Mouse (Mus musculus) hindbrain, embryonic 11.5 days (tissue): Measurements from ENCODE around the gene Fgfbp3. TPM values are rescaled to one million over a fixed set of nuclear protein-coding genes. Genes with fewer than 3 reads are reported as not detected.
A peak's percentile ranks its signal among the peaks of the same experiment; 100 is the strongest.

Experiments used
- ATAC-seq: fragments of 200-750 bp; cut with Nextera tagmentation; 2 replicates; pipeline ENCODE4 v1.8.0; 2017; ENCODE audit warnings: mild to moderate bottlenecking, moderate TSS enrichment, moderate library complexity; ENCODE audit not compliant: low FRiP score
- DNase-seq: peaks from one replicate; pipeline ENCODE4 v3.0.0-alpha.2; 2015; ENCODE audit warnings: low spot score
- H3K27ac ChIP-seq: fragments of 300-500 bp; sonication (generic); 2 replicates; pipeline ENCODE4 v1.5.1; 2014; ENCODE audit warnings: mild to moderate bottlenecking, low read depth, low read length
- H3K27me3 ChIP-seq: fragments of 300-500 bp; sonication (generic); 2 replicates; pipeline ENCODE4 v1.6.1; 2014; ENCODE audit warnings: mild to moderate bottlenecking, low read length, moderate library complexity, mixed read lengths; ENCODE audit not compliant: control insufficient read depth, insufficient read depth
- H3K36me3 ChIP-seq: fragments of 300-500 bp; sonication (generic); 2 replicates; pipeline ENCODE4 v1.6.1; 2014; ENCODE audit warnings: mild to moderate bottlenecking, low read length, moderate library complexity, mixed read lengths; ENCODE audit not compliant: control insufficient read depth, insufficient read depth
- H3K4me1 ChIP-seq: fragments of 300-500 bp; sonication (generic); replicated peaks from 2 replicates; pipeline ENCODE4 v1.6.1; 2014; ENCODE audit warnings: low read length, mixed read lengths; ENCODE audit not compliant: control insufficient read depth, insufficient read depth
- H3K4me2 ChIP-seq: fragments of 300-500 bp; sonication (generic); replicated peaks from 2 replicates; pipeline ENCODE4 v1.6.1; 2014; ENCODE audit warnings: mild to moderate bottlenecking, low read depth, low read length
- H3K4me3 ChIP-seq: fragments of 300-500 bp; sonication (generic); 2 replicates; pipeline ENCODE4 v1.5.1; 2014; ENCODE audit warnings: low read depth, low read length
- H3K9ac ChIP-seq: fragments of 300-500 bp; sonication (generic); 2 replicates; pipeline ENCODE4 v1.6.1; 2014; ENCODE audit warnings: low read depth, low read length
- H3K9me3 ChIP-seq: fragments of 300-500 bp; sonication (generic); 2 replicates; pipeline ENCODE4 v1.6.1; 2016; ENCODE audit warnings: low read length; ENCODE audit not compliant: control insufficient read depth
- WGBS: fragments of 180-500 bp; shearing (Covaris S2); extraction: QIAGEN DNeasy Blood & Tissue Kit; methylation state at CpG from one replicate; pipeline ENCODE4 v1.1.7; 2014; 5-methylcytosine and 5-hydroxymethylcytosine counted together
- polyA plus RNA-seq: library from polyadenylated mRNA; unstranded; fragments of >200 nt; fragmentation: Nextera tagmentation; extraction: Ambion mirVana; gene quantifications from 2 replicates; pipeline ENCODE4 v1.2.1, GENCODE M21; 2014

Fgfbp3 gene
- polyA plus RNA-seq, 1 experiment from 2014 or later = 33.0 TPM

DNA sequence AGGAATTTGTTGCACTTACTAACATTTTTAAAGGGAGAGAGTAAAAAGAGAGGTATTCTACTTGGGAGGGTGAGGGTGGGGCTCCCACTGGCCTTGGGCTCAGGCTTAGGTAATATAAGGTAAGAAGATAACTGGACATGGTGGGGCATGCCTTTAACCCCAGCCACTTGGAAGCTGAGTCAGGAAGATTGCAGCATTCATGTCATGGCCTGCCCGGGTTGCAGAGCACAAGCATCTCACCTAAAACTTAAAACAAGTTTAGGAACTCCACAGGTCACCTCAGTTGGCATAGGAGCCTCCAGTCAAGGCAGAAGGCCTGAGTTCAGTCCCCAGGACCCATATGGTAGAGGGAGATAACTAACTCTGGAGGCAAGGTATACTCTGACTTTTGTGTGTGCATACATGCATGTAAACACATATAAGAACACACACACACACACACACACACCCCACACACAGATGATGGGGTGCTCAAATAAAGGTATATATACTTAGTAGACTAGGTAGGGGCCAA lies 2.5 kb downstream of the Fgfbp3 start:
- Histone ChIP-seq H3K4me3 (0 out of 2 replicates have a peak overlapping the region, but pooled peaks have one; percentile 6), H3K9me3 (no peaks in the 10 kb centered on the region), H3K27ac (no peak overlapping the region), H3K4me2 (no peak overlapping the region), H3K9ac (no peak overlapping the region), H3K36me3 (no peaks in the 10 kb centered on the region), H3K27me3 (no peaks in the 10 kb centered on the region), H3K4me1 (no peaks in the 10 kb centered on the region)
- WGBS = 94% methylated on average over 1 of the region's 1 CpGs
- DNase-seq (no peak), ATAC-seq (no peak)

DNA sequence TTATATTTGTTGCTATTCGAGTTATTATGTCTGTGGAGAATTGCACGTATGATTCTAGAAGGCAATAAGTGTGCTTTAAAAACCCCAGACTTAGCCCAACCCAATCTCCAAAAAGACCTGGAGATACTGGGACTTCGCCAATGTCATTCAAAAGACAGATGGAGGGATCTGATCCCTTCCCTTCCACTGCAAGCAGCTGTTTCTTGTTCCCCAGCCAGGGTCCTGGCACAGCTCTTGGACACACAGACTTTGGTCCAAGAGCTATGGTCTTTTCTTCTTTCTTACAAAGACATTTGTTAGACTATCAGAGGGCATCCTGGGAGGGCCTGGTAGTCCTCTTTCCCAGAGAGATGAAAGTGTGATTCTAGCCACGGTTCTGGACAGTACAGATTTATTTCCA lies 3.2 kb downstream of the Fgfbp3 start:
- 80% methylated on average over 4 of the region's 4 CpGs for WGBS
- Histone ChIP-seq H3K27me3 (peaks cover 2% of the 10 kb centered on the region; the same call in 1 of the 2 replicates), H3K9ac (no peak overlapping the region), H3K36me3 (no peaks in the 10 kb centered on the region), H3K4me3 (no peak overlapping the region), H3K27ac (no peak overlapping the region), H3K4me1 (no peaks in the 10 kb centered on the region), H3K4me2 (no peak overlapping the region), H3K9me3 (no peaks in the 10 kb centered on the region)
- DNase-seq = no peak
- ATAC-seq = no peak

GRCm38 (mm10) chr19:36913064-36913463 lies 6.4 kb downstream of the Fgfbp3 start:
- H3K4me2 ChIP-seq = no peak overlapping the region
- no peaks in the 10 kb centered on the region for H3K4me1 ChIP-seq

GRCm38 (mm10) chr19:36910424-36911045 lies 8.9 kb downstream of the Fgfbp3 start:
- Histone ChIP-seq H3K4me1 (no peaks in the 10 kb centered on the region), H3K9ac (no peak overlapping the region), H3K27me3 (peaks cover 5% of the 10 kb centered on the region; the same call in 1 of the 2 replicates), H3K36me3 (no peaks in the 10 kb centered on the region), H3K9me3 (no peaks in the 10 kb centered on the region), H3K4me3 (no peak overlapping the region), H3K4me2 (no peak overlapping the region), H3K27ac (no peak overlapping the region)
- 19% methylated on average over 12 of the region's 12 CpGs for WGBS
- DNase-seq (peak; percentile 75), ATAC-seq (peak; percentile 94)

More at GRCm38 (mm10) chr19:36913064-36913463, 6.4 kb downstream of the Fgfbp3 start:
- no peaks in the 10 kb centered on the region for H3K9me3 ChIP-seq
- DNase-seq (no peak), ATAC-seq (no peak)
- H3K36me3 ChIP-seq = no peaks in the 10 kb centered on the region
- no peak overlapping the region for H3K27ac ChIP-seq
- H3K9ac ChIP-seq = no peak overlapping the region
- 74% methylated on average over 7 of the region's 7 CpGs for WGBS
- H3K27me3 ChIP-seq = peaks cover 5% of the 10 kb centered on the region; the same call in 1 of the 2 replicates
- H3K4me3 ChIP-seq = no peak overlapping the region

GRCm38 (mm10) chr19:36909676-36910292 lies 9.6 kb downstream of the Fgfbp3 start:
- DNase-seq = peak; percentile 86
- Histone ChIP-seq H3K9me3 (no peaks in the 10 kb centered on the region), H3K4me1 (no peaks in the 10 kb centered on the region), H3K9ac (no peak overlapping the region), H3K27ac (0 out of 2 replicates have a peak overlapping the region, but pooled peaks have one; percentile 36), H3K4me3 (no peak overlapping the region), H3K36me3 (no peaks in the 10 kb centered on the region), H3K27me3 (peaks cover 5% of the 10 kb centered on the region; the same call in 1 of the 2 replicates), H3K4me2 (peak overlapping the region; percentile 5; the same call in 1 of the 2 replicates)
- ATAC-seq = peak; percentile 28; the same call in 1 of the 2 replicates
- WGBS = 23% methylated on average over 9 of the region's 9 CpGs

DNA sequence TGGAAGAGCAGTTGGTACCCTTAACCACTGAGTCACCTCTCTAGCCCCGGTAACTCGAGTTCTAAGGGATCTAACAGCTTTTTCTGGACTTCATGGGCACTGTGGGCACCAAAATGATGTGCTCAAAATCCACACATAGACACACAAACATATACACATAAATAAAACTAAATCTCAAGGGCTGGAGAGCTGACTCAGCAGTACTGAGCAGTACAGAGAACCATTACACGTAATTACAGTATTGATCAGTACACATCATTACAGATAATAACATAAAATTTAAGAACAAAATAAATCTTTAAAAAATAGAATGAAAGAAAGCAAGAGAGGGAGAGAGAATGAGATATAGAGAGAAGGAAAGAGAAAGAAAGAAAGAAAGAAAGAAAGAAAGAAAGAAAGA lies 10.3 kb downstream of the Fgfbp3 start:
- Histone ChIP-seq H3K36me3 (no peaks in the 10 kb centered on the region), H3K4me2 (no peak overlapping the region), H3K9me3 (no peaks in the 10 kb centered on the region), H3K9ac (no peak overlapping the region), H3K4me3 (no peak overlapping the region), H3K4me1 (no peaks in the 10 kb centered on the region), H3K27ac (no peak overlapping the region), H3K27me3 (peaks cover 5% of the 10 kb centered on the region; the same call in 1 of the 2 replicates)
- DNase-seq (no peak), ATAC-seq (no peak)
- WGBS = 83% methylated on average over 3 of the region's 3 CpGs

DNA sequence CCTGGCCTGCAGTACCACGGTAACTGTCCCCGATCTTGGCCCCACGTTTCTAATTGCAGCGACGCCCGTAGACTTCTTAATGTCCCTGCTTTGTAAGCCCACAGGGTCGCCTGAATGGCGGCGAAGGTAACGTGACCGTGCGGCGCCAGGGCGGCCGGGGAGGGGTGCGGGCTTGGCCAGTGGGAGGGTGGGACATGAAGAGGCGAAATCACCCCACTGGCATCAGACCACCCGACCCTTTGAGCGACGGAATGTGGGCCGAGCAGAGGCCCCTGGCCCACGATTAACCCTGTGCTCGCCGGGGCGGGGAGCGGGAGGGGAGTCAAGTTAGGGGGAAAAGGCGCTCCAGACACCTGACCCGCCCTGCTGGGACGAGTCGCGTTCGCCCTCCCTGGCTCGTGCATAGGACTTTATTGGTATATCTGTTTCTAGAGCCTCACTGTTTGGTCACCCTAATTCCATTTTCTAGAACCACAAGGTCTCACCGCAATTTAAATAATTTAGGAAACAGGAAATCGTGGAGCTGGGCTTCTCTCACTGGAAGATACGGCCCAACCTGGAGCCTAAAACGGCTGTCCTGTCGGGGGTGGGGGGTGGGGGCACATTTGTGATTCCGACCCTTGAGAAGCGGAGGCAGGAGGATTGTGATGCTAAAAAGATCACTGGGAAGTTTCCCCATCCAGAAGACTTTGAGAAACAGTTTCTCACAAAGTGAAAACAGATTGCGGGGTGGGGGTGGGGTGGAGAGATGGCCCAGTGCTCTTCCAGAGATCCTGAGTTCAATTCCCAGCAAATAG lies 15.0 kb downstream of the Fgfbp3 start:
- ATAC-seq = peak; percentile 94
- 1% methylated on average over 41 of the region's 41 CpGs for WGBS

DNA sequence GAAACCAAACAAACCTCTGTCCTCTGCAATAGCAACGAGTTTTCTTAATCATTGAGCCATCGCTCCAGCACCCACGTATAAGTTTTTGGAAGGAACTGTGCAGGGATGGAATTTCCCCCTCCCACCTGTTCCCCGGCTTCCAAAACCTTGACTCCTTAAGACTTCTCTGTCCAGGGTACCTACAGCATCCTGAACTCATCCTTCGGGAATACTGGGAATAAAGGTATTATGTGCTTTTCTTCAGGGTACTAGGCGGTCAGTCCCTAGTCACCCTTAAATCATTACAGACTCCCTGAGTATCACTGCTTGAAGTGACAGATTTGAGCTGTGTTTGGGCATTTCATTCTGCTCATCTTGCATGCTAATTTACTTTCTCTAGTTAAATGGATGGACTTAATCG lies 16.0 kb downstream of the Fgfbp3 start:
- no peaks in the 10 kb centered on the region for H3K4me1 ChIP-seq
- H3K9ac ChIP-seq = no peak overlapping the region
- no peaks in the 10 kb centered on the region for H3K36me3 ChIP-seq
- no peak overlapping the region for H3K4me2 ChIP-seq
- H3K27ac ChIP-seq = peak overlapping the region; percentile 70; the same call in 1 of the 2 replicates
- ATAC-seq (no peak), DNase-seq (no peak)
- no peak overlapping the region for H3K4me3 ChIP-seq
- 44% methylated on average over 7 of the region's 7 CpGs for WGBS
- 0 out of 2 replicates have a peak, but pooled peaks cover 2% of the 10 kb centered on the region for H3K27me3 ChIP-seq
- H3K9me3 ChIP-seq = no peaks in the 10 kb centered on the region

More for the DNA sequence above, 15.0 kb downstream of the Fgfbp3 start:
- Histone ChIP-seq H3K4me1 (no peaks in the 10 kb centered on the region), H3K9ac (peak overlapping the region; percentile 48), H3K9me3 (no peaks in the 10 kb centered on the region), H3K27ac (peak overlapping the region; percentile 70), H3K27me3 (0 out of 2 replicates have a peak, but pooled peaks cover 3% of the 10 kb centered on the region), H3K4me2 (peak overlapping the region; percentile 62), H3K36me3 (no peaks in the 10 kb centered on the region), H3K4me3 (peak overlapping the region; percentile 36)
- peak; percentile 88 for DNase-seq
